Mouse (Mus musculus): Measurements from ENCODE around the gene Krt28.

DNA sequence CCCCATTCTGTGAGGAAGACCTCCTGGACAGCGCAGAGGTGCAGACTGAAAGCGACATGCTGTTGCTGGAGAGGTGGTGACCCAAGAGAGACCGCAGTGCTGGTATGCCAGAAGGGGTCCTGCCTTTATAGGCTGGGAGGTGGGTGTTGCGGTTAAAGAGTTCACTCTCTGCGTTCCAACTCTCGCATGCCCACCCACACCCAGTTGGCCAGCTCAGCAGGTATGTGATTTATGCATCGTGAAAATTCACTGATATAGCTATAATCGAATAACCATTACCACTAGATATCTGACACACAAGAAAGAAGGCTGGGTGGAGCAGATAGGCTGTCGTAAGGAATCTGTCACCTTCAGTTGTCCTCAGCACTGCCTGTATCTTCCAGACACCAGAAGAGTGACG lies 47.5 kb upstream of the Krt28 start, which contains the start of gene Krt12:
- TF ChIP-seq POLR2A (IDR thresholded peaks at IDR 0.05; ENCODE audit: control insufficient read depth, extremely low read depth, insufficient read depth, low read length, poor library complexity) (no peak), CTCF (IDR thresholded peaks at IDR 0.05; ENCODE audit: borderline replicate concordance, control insufficient read depth, extremely low read depth, insufficient read depth, low read length, poor library complexity) (no peak)

Measured in thymus, adult 2 months (tissue).